Mouse (Mus musculus): ENCODE measurements around the gene Cc2d2b. TPM values are rescaled to one million over a fixed set of nuclear protein-coding genes. Genes with fewer than 3 reads are reported as not detected.

Cc2d2b gene
- total RNA-seq (2021), result not detected
- long read RNA-seq, experiment 1, result 0 reads
- long read RNA-seq, experiment 2, result 0 reads

DNA sequence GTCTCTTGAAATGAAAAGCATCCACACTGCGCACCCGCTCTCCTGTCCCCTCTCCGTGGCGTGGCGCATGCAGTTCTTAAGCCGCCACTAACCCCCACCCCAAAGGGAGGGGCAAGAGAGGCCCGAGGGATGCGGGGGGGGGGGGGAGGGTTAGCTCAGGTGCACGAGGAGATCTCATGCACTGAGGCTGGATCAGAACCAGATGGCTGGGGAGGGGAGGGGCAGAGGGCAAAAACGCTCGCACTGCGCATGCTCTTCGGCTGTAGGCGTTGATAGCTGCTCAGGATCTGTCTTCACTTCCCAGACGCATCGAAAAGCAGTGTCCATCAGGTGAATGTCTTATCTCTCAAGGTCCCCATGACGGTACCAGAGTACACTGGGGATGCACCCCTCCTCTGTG lies at the start of gene Cc2d2b:
Gene Cc2d2b (plus strand): TSS at position 195 of the 400 bp plus-strand sequence.
- DNase-seq, result no peak

- no peak for DNase-seq
Measured at GRCm38 (mm10) chr19:40699816-40700215, 48.7 kb upstream of the Cc2d2b start.

DNA sequence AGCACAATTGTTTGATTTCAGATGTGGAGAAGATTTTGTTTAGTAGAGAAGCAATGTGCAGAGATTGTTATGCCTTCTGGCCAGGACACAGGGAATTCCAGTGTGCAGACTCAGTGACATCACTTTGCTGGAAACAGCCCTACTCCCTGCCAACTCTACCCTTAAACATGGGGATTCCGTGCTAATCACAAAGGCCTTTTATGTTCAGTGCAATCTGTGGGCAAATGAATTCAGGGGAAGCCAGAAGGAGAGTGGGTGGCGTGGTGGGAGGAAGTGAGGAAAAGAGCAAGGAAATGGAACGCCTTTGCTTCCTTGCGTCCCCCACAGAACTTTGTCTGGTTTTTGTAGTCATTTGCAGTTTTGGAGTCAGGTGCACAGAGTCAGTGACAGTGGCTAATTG lies 46.1 kb upstream of the Cc2d2b start:
- DNase-seq, result no peak

DNA sequence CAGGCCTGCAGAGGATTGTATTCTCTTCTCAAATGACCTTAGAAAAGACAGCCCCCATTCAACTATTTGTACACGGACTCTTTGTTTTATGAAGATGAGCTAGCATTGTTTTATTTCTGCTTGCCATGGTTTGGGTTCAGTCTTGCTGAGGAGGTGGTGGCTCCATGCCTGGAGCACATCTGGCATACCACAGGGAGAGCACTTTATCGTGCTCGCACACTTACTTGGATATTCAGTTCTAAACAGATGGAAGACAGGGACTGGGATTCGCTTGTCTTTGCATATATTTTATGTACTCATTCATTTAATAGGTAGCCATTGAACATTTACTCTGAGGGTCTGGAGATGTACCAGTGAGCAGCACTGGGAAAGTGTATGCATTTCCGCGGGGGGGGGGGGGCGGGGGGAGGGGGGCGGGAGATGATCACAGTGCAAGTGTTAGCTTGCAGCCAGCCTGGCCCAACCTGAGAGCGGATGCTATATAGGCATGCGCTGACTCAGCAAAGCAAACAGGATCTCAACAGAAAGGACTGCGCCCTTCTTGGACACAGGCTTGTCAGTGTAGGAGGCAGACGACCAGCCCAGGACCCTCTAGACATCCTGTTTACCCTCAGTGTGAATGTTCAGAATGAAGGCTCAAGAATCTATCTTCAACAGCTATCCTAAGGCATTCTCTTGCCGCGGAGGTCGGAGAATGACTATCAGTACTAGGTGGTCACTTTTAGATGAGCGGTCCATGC lies 35.5 kb upstream of the Cc2d2b start:
- DNase-seq, result no peak

- DNase-seq, result no peak
Measured at GRCm38 (mm10) chr19:40714700-40715099, 33.9 kb upstream of the Cc2d2b start.

DNA sequence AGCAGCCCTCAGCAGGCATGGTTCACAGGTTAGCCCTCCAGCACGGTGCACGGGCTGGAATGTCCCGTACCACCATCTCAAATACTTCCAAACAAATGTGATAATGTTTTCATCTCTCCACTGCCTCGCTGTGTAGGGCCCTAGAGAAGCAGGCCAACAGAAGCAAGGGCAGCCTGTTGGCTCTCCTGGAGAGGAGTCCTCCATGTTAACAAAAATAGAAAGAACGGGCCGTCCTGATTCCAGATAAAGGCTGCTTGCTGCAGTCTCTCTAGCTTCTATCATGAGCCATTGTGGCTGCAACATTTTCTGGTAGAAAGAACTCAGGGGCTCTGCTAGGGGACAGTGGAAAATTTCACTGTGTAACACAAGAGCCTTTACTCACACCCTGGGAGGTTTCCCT lies 31.6 kb upstream of the Cc2d2b start:
- no peak for DNase-seq

DNA sequence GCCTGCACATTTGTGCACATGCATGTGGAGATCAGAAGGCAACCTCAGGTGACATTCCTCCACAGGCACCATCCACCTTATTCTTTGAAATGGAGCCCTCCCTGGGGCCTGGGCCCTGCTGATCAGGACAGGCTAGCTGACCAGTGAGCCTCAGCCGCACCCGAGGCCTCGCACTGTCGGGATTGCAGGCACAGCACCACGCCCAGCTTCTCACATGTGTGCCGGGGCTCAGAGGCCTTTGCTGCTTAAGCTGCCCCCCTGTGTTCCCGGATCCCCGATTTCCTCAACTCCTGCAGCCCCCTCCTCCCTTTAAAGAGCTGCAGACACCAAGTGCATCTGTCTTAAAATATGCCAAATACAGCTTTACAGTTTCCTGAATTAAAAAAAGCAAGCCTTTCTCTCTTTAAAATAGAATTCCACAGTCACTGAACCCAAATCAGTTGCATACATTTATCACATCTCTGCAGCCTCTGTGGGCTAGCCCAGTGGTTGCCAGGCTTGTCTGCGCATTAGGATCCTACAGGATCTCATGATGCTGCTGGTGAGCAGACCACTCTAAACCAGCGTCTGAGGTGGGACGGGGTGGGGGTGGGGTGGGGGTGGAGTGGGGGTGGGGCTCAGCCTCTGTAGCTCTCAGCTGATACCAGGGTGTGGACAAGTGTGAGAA lies 29.0 kb upstream of the Cc2d2b start:
- DNase-seq, result no peak

DNA sequence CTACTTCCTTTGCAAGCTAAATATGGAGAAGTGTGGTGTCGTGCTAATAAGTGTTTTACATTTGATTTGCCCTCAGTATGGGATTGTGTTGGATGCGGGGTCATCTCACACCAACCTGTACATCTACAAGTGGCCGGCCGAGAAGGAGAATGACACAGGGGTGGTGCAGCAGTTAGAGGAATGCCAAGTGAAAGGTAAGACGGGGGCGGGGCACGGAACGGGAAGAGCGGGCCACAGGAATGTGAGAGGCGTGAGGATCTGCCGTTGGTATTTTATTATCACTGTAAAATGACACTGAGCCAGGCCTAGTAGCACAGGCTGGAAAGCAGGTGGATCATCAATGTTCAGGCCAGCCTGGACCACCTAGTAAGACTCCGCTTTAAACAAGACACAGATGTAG lies 28.2 kb upstream of the Cc2d2b start:
- DNase-seq, result no peak

DNA sequence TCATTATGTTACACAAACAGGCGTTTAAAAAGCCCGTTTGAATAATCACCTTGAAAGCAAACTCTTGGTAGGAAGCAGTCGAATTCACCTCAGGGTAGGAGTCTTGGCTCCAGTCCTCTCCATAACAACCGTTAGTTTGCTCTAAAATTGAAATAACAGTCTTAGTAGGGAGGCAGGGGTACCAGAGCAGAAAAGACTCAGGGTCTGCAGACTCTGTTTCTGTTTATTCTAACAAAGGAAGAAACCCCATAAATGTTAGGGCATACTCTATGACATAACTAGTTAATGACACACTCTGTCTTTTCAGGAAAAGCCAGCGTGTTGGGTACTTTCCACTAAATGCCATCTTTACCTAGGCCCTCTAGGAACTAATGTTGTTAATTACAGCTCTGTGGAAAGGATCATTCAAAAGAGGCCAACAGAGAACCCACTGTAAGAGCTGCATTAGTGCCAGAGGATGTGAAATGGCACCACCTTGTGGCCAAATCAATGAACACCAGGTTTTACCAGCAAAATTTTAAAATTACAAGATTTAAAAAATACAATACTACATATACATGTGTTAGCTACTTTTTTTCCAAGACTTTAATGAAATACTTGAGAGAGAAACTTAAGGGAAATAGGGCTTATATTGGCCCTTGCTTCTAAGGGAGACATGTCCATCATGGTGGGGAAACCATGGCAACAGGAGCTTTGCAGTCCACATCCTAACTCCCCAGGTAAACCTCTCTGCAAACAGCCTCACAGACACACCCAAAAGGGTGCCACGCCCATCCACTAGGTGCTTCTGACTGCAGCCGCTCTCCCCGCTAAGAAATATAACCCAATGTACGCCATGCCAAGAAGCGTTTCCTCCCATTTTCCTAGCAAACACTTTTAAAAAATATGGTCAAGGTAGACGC lies 26.2 kb upstream of the Cc2d2b start:
- DNase-seq, result peak; percentile 51 to 61

DNA sequence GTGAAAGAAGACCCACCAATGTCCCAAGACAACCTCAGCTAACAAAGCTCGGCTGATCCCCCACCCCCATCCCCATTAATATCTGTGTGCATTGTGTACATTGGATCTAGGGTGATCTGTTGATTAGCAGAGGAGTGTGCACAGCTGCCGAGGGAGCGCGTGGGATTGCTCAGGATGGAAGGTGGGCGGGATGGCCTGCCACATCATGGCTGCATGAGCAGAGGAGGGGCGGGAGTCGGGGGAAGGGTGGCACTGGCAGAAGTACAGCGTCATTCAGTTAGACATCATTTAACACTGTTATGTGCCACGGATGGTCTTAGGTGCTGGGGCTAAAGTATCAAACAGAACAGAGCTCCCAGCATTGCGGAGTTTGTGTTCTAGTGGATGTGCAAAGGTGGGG lies 25.0 kb upstream of the Cc2d2b start:
- DNase-seq, result no peak

DNA sequence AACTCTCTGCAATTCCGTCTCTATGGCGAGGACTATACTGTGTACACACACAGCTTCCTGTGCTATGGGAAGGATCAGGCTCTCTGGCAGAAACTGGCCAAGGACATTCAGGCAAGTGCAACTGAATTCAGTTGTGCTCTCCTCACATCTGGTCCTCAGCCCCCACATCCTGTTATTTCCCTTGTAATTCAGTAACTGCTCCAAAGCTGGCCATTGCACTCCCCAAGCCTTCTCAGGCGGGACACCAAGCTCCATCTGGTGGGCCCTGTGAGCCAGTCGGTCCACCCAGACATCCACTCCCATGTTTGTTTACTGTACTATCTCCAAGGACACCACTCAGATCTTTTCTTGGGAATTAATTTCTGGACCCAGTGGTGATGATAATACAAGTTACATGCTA lies 22.4 kb upstream of the Cc2d2b start:
- DNase-seq, result no peak

DNA sequence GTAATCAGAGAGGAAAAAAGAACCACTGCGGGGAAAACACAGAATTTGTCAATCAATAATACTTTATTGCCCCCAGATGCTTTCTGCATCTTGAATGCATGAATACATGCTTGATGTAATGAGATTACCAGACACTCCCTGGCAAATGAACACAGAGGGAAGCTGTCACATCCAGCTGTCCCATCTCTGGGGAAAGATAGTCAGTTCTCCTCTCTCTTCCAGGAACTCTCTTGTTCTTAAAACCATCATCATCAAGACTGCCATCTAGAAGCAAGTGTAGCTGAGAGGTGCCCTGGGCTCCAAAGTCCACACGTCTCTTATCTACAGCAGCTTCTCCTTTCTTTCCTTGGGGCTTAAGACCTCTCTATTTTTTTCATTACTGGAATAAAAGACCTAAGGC lies 21.9 kb upstream of the Cc2d2b start:
- DNase-seq, result no peak

GRCm38 (mm10) chr19:40728213-40728612 lies 20.3 kb upstream of the Cc2d2b start:
- DNase-seq, result no peak

GRCm38 (mm10) chr19:40728732-40729420 lies 19.7 kb upstream of the Cc2d2b start:
- peak; percentile 16 to 31 for DNase-seq

GRCm38 (mm10) chr19:40733409-40733808 lies 15.1 kb upstream of the Cc2d2b start:
- no peak for DNase-seq

GRCm38 (mm10) chr19:40733849-40734248 lies 14.7 kb upstream of the Cc2d2b start:
- no peak for DNase-seq

DNA sequence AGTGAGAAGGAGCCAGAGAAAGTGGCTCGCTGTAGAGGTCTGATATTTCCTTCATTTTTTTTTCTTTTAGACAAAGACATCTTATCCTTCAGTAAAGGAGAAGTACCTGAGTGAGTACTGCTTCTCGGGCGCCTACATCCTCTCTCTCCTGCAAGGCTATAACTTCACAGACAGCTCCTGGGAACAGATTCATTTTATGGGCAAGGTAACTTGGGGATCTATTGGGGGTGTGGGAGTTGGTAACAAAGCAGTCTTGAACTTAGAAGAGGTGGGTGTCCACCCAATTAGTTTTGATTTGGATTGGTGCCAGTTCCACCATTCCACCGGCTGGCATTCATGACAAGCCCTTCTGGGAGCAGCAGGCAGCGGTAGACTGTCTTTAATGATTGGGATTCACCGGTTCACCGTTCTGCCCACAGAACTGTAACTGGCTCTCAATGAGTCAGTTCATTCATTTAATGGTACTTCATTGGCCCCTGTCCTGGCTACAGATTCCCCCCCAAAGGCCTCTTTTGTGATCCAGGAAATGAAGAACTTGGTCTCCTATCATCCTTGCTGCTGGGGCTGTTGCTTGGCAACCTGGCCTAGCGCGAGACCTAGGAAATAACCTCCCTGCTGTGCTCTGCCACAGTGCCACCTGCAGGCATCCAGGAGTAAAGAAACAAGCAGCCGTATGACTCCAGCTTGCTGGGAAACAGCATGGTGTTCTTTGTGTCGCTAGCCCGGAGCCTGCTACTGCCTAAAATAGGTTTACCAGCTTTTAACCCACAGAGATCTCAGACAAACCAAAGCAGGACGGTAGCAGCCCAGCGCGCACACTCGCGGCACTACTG lies 11.7 kb upstream of the Cc2d2b start:
- peak; percentile 73 to 80 for DNase-seq

DNA sequence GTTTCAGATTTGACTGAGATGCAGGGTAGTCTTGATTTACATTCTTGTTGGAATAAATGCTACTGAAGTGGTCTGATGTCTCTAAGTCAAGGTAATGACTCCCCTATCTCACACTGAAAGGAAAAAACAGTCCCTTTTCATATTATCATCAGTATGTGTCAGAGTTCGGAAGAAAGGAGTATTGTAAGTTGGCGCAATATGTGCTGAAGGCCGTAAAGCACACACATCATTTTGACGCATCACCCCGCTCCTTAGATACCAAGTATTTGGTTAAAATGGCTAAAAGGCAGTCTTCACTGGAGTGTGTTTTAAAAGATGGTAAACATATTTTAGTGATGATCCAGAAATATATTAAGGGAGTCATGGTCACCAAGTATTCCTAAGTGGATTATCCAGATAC lies 10.9 kb upstream of the Cc2d2b start:
- no peak for DNase-seq

GRCm38 (mm10) chr19:40738683-40739324 lies 9.7 kb upstream of the Cc2d2b start:
- no peak for DNase-seq

DNA sequence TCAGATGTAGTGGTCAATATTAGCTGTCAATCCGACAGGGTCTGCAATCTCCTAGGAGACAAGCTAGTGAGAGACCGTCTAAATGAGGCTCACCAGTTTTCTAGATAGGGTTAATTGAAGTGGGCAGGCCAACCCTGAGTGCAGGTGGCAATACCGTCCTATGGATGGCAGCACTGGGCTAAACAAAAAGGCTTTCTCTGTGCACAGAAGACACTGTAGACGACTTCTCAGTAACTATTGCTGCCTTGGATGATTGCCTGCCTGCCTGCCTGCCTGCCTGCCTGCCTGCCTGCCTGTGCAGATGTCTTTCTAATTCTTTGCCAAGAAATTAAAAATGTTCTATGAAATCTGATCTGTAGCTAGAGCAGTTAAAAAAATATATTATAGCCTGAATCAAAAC lies 1.9 kb upstream of the Cc2d2b start:
- DNase-seq, result no peak

- DNase-seq, result peak; percentile 55 to 60
Measured at GRCm38 (mm10) chr19:40754311-40754710, 5.8 kb downstream of the Cc2d2b start.
